Mouse (Mus musculus): Measurements from ENCODE around the gene Cabp4.

Gene Cabp4

GRCm38 (mm10) chr19:4164100-4164499, 20.3 kb upstream of the Cabp4 start:
- no peak for DNase-seq

GRCm38 (mm10) chr19:4163543-4163887, 19.7 kb upstream of the Cabp4 start:
- DNase-seq = no peak

GRCm38 (mm10) chr19:4162646-4163542, 19.1 kb upstream of the Cabp4 start, which contains the start of gene Rps6kb2:
Gene Rps6kb2, minus strand, starts transcription at chr19:4163354.
- peak; percentile 98 for DNase-seq

- DNase-seq = no peak
Measured at GRCm38 (mm10) chr19:4159049-4159448, 15.2 kb upstream of the Cabp4 start.

GRCm38 (mm10) chr19:4156771-4157170, 12.9 kb upstream of the Cabp4 start:
- no peak for DNase-seq

- DNase-seq = no peak
Measured at GRCm38 (mm10) chr19:4156073-4156579, 12.3 kb upstream of the Cabp4 start.

- no peak for DNase-seq
Measured at GRCm38 (mm10) chr19:4155223-4156072, 11.6 kb upstream of the Cabp4 start.

GRCm38 (mm10) chr19:4154437-4155222, 10.8 kb upstream of the Cabp4 start:
- no peak for DNase-seq

GRCm38 (mm10) chr19:4153232-4153654, 9.4 kb upstream of the Cabp4 start, which contains the start of gene Ptprcap:
Gene Ptprcap, plus strand, starts transcription at chr19:4153604.
- no peak for DNase-seq

GRCm38 (mm10) chr19:4152445-4153231, 8.8 kb upstream of the Cabp4 start:
- no peak for DNase-seq

- DNase-seq = no peak
Measured at GRCm38 (mm10) chr19:4151898-4152297, 8.1 kb upstream of the Cabp4 start.

GRCm38 (mm10) chr19:4151488-4151860, 7.6 kb upstream of the Cabp4 start:
- no peak for DNase-seq

GRCm38 (mm10) chr19:4150567-4151487, 7.0 kb upstream of the Cabp4 start:
- DNase-seq = no peak

- no peak for DNase-seq
Measured at GRCm38 (mm10) chr19:4149764-4150461, 6.1 kb upstream of the Cabp4 start.

GRCm38 (mm10) chr19:4149283-4149682, 5.5 kb upstream of the Cabp4 start:
- no peak for DNase-seq

- no peak for DNase-seq
Measured at GRCm38 (mm10) chr19:4148819-4149218, 5.0 kb upstream of the Cabp4 start.

- DNase-seq = peak; percentile 96
Measured at GRCm38 (mm10) chr19:4148491-4148806, 4.6 kb upstream of the Cabp4 start, which contains the start of gene Coro1b. Gene Coro1b, plus strand, starts transcription at chr19:4148619.

GRCm38 (mm10) chr19:4147782-4148490, 4.1 kb upstream of the Cabp4 start:
- DNase-seq = peak; percentile 12

GRCm38 (mm10) chr19:4147022-4147405, 3.2 kb upstream of the Cabp4 start:
- DNase-seq = no peak

Data from kidney, adult 11 months (tissue).